Mouse (Mus musculus): ENCODE measurements around the gene Ildr2.

DNA sequence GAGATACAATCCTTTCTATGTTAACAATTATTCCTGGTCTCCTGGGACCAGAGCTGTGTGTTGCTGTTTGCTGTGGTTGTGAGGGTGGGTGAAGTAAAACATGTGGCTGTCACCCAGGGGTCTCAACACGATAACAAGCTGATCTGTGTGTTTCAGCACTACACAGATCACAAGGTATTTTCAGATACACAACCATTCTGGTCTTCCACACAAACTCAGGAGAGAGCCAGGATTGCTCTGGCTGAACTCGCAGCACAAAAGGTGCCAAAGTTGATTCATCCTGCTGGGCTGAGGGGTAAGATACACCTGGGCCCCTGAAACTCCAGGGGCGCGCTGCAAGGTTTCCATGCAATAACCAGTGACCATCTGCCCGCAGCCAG, 54.5 kb downstream of the Ildr2 start:
- no peak for TF ChIP-seq CTCF (IDR thresholded peaks at IDR 0.05)
- TF ChIP-seq POLR2A (IDR thresholded peaks at IDR 0.05; ENCODE audit: insufficient read depth, low read depth, low read length): no peak
